Mouse (Mus musculus) MN1 (cell line): ENCODE results near the gene Hist1h2ac.
"Not testable (repeated sequence)": the region's sequence is repeated elsewhere in the genome, so short reads cannot be mapped to it uniquely, and the experiment has no call there.

Experiments used
- DNase-seq: peaks from one replicate; pipeline ENCODE4 v3.0.0-alpha.2; 2016; ENCODE audit warnings: low spot score

Gene Hist1h2ac

DNA sequence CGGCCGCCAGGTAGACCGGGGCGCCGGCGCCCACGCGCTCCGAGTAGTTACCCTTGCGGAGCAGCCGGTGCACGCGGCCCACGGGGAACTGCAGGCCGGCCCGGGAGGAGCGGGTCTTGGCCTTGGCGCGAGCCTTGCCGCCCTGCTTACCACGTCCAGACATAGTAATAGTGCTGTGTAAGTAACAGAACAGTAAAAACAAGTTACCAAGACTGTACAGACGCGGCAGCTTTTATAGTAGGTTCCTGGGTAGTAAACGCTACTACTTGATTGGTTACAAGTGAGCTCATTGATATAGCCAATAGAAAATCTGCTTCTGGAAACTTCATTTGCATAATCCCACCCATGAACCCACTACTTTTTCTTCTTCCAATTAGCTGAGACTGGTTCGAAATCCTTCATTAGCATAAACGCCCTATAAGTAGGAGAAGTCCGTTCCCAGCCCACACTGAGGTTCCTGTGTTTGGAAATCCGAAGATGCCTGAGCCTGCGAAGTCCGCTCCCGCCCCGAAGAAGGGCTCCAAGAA is at the start of gene Hist1h2ac, which contains the start of gene Hist1h2bc:
TSS of gene Hist1h2ac (minus strand) at position 194 of the 527 bp plus-strand sequence.
TSS of gene Hist1h2bc (plus strand) at position 445 of the 527 bp plus-strand sequence.
- DNase-seq, result peak; percentile 95

DNA sequence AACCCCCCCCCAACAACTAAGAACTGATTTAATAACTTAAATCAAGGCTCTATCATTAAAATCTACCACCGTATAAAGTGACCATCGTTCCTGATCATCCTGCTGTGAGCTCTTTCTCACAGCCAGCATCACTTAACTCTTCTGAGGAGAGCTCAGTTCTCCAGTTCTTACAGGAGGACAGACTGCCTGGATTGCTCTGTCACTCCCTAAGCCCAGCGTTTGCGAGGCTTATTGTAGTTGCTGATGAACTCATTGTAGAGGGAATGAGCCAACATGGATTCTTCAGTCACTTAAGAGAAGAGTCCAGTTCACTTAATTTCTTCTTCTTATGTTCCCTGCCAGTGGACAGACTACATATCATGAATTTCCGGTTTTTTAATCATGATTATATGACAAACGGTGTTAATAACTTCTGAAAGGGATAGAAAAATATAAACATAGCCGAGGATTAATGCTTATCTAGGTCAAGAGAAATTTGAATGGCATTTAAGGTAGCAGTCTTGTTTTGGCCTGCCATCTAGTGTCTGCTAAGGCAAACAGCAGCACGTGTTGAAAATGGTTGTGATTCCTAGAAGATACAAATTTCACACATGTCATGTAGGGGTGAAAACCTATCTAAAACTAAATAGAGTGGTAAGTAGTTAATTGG is 48.5 kb upstream of the Hist1h2ac start:
- peak; percentile 52 for DNase-seq

DNA sequence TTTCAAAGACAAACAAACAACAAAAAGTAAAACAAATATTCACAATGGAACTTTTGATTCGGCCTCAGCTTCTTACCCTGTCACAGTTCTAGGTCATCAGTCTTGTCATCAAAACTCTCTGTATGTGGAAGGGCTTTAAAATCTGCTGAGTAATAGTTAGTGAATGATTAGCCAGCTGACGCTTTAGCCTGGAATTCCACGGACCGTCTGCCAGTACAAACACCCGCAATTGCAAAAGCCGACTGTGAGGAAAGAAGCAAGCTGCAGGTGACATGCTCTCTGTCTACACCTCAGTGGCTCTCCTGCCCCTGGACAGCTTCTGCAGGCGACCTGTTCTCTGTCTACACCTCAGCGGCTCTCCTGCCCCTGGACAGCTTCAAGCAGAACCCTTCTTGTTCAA is 46.7 kb upstream of the Hist1h2ac start:
- no peak for DNase-seq

DNA sequence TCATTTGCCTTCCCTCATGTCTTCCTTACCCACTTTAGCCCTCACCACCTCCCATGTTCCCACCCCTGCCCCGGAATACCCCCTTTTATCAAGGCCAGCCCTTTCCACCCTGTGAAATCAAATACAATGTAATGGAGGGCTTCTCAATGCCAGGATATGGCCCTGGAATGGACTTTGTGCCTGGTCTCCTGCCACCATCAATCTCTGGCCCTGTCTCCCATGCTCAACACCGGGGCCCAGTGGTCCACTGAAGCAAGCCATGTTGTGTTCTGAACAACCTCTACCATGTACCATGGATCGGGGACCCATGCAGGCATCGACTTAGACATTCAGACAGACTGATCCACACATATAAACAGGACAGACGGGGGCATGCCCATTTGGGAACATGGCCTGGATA is 46.0 kb upstream of the Hist1h2ac start:
- DNase-seq, result no peak

DNA sequence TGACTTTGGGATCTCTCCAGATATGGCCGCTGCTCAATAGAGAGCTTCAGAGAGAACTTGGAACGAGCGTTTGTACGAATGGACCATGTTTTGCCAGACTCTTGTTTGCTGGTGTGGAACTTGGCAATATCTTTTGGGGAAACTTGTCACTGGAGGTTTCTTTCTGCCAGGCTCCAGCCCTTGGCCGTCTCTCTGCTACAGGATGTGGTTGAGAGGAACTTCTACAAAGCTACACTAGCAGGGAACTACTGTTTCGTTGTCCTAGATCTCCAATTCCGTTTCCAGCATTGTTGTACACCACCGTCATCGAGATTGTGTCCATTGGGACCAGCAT is 45.4 kb upstream of the Hist1h2ac start:
- no peak for DNase-seq

- no peak for DNase-seq
Measured at GRCm38 (mm10) chr13:23728472-23729191, 44.9 kb upstream of the Hist1h2ac start.

- no peak for DNase-seq
Measured at GRCm38 (mm10) chr13:23725213-23725612, 41.5 kb upstream of the Hist1h2ac start.

GRCm38 (mm10) chr13:23724239-23724638 is 40.5 kb upstream of the Hist1h2ac start:
- DNase-seq, result no peak

GRCm38 (mm10) chr13:23717593-23718245 is 34.0 kb upstream of the Hist1h2ac start:
- not testable (repeated sequence) for DNase-seq

DNA sequence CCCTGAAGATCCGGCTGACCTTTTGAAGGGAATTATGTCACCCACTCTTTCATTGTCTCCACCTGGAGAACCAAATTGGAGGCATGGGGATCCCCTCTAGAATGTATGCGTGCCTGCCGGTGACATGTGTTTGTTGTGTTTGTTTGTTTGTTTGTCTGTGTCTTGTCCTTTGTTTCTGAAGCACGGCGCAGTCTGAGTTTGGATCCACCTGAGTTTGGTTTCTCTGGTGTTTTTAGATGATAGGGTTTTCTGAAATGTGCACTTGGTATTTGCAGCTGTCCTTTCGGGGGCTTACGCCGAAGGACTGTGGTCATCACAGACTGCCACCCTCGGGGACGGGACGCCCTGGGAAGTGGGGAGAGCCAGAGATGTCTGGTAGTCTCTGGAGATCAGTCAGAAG is 33.4 kb upstream of the Hist1h2ac start:
- DNase-seq, result no peak

DNA sequence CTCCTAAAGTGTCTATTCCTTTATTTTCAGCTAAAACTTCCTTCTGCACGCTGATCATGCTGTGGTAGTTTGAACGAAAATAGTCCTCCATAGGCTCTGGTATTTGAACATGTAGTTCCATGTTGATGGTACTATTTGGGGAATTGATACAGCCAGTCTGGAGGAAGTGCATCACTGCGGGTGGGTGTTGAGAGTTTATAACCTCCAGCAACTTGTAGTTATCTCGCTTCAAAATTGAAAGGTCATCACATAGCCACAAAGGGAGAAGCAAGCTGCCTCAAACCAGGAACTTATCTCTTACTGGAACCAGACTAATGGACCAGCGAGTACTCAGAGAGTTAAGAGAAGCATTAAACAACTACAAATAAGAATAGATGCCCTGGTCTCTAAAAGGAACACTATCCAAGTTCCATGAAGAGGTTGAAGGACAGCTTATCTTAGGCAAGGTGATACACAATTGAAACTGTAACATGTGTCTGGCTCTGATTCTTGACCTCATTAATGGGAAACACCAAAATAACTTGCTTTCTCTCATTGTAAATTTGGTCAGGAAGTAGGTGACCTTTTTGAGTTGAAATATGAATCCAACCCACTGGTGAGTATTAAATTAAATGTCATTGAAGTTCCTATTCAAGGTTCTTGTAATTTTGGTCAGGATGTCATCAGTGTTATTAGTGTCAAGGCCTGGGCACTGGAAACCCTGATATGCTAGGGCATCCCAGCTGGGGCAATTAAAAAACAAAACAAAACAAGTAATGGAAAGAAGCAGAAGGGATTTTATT is 32.7 kb upstream of the Hist1h2ac start:
- no peak for DNase-seq

DNA sequence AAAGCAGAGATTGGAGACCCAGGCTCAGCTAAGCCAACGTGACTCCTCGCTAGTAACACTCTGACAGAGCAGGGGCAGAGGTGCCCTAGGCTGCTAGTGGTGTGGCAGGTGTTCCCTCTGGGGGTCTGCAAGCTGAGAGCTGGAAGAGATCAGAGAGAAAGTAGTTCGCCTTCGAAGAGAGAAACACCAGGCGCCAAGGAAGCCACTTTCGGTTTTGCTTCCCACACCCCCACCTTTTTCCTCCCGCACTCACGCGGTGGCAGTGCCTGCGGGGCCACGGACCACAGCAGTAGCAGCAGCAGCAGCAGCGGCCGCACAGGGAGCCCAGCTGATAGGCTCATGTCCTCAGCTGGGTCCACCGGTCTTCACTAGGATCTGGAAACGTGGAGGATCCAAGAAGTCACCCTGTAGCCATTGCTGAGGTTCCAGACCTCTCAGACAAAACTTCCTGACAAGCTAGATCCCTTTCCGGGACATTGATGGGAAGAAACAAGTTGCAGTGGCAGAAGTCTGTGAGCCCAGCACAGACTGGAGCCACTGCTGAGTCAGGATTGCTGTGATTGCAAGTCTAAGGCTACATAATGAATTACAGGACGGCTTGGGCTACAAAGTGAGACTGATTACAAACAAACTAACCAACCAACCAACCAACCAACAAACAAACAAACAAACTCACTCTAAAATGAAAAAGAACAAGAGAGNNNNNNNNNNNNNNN is 26.8 kb upstream of the Hist1h2ac start, which contains the start of gene Hfe:
TSS of gene Hfe (minus strand) at position 481 of the 716 bp plus-strand sequence.
- peak; percentile 76 for DNase-seq

DNA sequence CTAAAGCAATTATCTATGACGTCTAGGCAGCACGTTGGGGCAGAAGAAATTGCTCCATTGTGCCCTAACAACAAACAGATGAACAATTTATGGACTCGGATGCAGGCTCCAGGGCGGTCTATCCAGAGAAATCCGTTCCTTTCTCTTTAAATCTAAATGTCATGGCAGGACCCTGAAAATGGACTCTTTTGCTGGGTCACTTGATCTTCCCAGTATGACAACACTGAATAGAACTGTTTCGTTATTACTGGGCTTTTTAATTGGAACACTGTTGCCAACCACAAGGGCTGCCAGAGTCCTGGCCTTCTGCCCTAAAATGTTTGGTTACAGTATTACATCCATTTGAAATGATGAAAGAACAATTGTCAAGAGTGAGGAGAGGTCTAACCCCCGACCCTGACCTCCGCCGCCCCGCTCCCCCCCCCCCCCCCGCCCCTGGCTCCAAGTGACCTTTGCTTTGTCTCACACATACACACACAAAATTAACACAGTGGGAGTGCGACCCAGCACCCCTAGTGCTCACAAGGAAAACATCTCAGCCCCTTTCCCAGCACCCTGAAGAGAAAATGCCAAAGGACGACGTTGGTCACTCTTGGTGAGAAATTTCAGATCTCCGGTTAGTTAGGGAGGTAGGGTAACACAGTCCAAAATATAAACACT is 26.1 kb upstream of the Hist1h2ac start:
- DNase-seq, result peak; percentile 44

- no peak for DNase-seq
Measured at GRCm38 (mm10) chr13:23708654-23709053, 24.9 kb upstream of the Hist1h2ac start.

GRCm38 (mm10) chr13:23708041-23708440 is 24.3 kb upstream of the Hist1h2ac start:
- no peak for DNase-seq

- no peak for DNase-seq
Measured at GRCm38 (mm10) chr13:23706771-23707170, 23.0 kb upstream of the Hist1h2ac start.

GRCm38 (mm10) chr13:23705751-23706356 is 22.1 kb upstream of the Hist1h2ac start:
- no peak for DNase-seq

- DNase-seq, result not testable (repeated sequence)
Measured at GRCm38 (mm10) chr13:23702801-23703200, 19.1 kb upstream of the Hist1h2ac start.

GRCm38 (mm10) chr13:23702220-23702619 is 18.5 kb upstream of the Hist1h2ac start:
- no peak for DNase-seq

DNA sequence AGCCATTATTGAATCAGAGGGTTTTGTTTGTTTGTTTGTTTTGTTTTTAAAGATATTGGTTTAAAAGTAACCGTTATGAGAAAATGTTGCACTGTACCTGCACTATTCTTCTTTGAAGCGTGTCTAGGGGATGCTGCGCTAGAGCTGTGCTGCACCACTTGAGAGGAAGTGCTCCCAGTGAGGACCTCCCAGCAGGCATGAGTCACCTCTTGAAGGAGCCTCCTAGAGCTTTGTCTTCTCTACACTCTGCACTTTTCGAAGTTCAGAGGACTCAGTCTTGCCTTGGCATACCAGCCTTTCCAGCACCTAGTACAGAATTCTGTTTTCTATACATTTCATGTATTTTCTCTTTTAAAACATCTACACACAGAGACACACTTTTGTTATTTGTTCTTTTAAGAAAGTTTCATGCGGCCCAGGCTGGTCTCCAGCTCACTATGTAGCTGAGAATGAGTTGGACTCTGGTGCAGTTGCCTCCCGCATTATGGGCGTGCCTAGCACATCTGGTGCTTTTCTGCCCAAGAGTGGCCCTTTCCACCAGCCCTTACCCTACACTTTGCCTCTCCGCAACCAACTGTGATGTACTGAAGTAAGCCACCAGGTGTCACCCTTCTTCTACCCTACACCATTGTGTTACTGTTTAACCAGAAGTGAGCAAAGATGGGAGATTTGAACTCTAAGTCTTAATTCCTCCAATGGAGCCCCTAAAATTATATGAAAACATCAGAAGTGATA is 17.2 kb upstream of the Hist1h2ac start:
- DNase-seq, result peak; percentile 81
